Mouse (Mus musculus) gastrocnemius, adult 8-10 months (tissue): ENCODE measurements around the gene Il9r. TPM values are rescaled to one million over a fixed set of nuclear protein-coding genes. Genes with fewer than 3 reads are reported as not detected.
A peak's percentile ranks its signal among the peaks of the same experiment; 100 is the strongest.
"Not testable (repeated sequence)": the region's sequence is repeated elsewhere in the genome, so short reads cannot be mapped to it uniquely, and the experiment has no call there.

Experiments used
- DNase-seq, 2 experiments: peaks; one replicate each; pipeline ENCODE4 v3.0.0; 2022; ENCODE audit warnings: low spot score in 2 of 2
- total RNA-seq, 4 experiments: library from RNA; stranded (reverse); gene quantifications; 2 replicates each; pipeline ENCODE4 v1.2.4; 2022

Il9r gene
- total RNA-seq, 4 experiments from 2014 or later = 0.29 TPM; not detected in 3

DNA sequence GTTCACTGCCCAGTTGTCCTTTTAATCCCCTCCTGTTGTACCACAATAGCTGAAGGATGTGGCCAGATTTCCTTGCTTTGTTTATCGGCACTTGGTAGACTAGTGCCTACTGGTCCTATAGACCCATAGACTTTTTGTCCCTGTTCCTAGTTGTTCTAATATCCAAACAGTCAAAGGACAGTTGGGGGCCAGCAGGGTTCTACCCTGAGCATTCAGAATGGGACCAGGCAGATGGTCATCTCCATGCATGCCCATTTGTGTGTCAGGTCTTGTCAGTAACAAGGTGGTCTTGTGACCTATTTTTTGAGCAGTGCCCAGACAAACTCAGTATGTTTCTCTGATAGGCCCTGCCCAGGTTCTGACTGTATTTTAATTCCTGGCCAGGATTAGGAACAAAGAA, 27.0 kb upstream of the Il9r start:
- no peak for DNase-seq

DNA sequence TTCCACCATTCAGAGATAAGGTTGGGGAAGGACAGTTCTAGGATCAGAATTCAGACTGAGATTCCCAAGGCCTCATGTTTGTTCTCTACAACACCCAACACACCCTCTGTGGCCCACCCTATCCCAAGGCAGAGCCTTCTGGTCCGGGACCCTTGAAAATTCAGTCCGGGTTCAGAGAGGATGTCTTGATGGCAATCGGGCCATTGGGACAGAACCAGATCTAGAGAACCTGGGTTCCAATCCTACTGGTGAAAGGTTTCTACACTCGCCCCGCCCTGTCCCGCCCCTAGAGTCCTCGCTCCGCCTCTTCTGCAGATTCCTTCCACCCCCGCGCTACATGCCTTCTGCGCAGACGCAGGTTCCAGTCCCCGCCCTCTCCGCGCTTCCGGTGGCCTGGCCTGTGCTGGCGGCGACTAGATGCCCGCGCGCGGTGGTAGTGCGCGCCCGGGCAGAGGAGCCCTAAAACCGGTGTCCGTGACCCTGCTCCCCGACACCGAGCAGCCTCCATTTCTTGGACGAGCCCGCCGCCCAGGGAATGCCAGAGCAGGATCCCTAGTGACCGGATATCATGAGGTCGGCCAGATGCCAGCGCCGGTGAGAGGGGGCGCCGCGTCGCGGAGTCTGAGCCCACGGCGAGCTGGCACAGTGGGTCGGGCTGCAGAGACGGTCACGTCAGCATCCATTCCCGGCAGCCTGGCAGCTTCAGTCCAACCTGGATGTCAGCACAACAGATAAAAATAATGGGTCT, 26.2 kb upstream of the Il9r start, which contains the start of gene Mpg:
Gene Mpg, plus strand, starts transcription at position 382 of the 748 bp plus-strand sequence.
- peak; percentile 69 to 86 for DNase-seq

DNA sequence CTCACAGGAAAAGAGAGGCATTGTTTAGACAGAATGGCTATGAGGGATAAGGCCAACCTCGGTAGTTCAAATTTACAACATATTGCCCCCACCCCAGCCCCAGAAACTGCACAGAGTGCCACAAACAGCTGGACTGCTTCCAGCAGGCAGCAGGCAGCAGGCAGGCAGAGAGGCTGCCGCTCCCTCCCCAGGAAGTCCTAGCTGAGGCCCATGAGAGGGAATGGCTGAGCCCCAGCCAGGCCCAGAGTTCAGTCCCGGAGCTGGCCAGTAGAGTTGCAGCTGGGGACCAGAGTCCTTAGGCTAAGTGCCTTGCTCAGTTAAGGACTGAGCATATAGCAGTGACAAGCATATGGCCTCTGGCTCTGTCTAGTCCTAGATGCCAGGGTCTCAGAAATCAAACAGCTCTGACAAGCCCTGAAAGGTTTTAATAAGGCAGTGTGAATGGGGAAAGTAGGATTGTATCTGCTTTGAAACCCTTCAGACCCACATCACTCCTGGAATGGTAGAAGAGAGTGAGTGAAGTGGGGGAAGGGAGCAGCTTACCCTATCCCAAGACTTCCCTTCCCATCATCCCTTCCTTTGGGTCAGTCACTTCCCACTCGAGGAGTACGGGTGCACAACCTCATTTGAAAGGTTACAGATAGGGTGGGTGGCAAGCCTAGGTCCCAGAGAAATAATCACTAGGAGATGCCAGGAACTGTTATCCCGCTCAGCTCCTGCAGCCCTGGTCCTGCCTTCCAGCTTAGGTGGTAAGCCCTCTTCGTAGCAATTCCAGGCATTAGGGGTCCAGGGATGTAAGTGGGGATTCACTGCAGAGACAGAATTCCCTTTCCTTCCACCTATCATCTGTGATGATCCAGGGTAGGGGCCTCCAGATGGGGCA, 25.4 kb upstream of the Il9r start:
- peak in 1 of 2 experiments; percentile 41 for DNase-seq

DNA sequence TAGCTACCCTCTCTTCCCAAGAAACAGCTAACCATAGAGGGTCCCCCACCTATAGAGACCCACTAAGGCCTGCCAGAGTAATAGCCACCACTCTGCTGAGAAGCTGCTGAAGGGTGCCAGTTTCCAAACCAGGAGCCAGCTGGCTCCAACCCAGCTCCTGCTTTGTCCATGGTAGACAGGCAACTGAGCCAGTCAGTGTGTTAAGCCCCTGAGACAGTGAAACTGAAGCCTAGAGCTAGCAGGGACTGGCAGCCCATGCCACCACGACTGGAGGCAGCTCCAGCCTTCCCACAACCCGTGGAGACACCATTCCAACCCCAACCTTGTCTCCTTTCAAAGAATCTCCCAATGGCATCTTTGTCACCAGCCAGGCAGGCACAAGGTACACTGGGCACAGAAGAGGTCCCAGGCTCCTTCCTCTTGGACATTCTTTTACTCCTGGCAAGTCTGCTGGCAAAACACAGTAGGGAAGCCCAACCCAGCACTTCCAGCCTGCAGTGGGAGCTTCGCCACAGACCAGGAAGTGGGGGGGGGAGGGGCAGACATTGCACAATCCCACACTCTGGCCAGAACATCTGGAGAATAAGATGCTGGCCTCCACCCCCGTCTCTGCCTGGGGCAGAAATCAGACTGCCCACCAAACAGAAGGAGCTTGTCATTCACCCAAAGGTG, 24.5 kb upstream of the Il9r start:
- DNase-seq = peak; percentile 82 to 85

DNA sequence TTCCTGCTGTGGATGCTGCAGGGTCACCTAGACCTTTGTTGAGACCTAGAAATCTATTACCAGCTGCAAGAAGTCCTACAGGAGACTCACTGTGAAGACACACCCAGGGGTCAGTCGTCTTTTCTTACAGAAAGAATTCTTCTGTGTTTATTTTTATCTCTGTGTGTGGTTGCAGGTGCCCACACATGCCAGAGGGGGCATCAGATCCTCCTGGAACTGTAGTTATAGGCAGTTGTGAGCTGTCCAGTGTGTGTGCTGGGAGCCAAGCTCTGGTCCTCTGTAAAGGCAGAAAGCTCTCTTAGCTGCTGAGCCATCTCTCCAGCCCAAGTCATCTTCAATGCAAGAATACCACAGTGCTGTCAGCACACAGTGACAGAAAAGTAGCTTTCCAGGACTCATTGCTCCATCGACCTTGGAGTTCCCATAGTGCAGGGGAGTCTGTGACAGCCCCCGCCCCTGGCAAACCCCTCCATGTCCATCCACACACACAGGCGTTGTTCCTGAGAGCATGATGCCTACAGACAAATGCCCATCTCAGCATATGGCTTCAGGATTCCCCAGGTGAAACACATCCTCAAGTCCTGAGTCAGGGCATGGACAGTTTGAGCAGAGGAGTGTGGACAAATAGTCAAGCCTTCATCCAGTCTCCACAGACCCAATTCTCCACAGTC, 23.4 kb upstream of the Il9r start:
- no peak for DNase-seq

DNA sequence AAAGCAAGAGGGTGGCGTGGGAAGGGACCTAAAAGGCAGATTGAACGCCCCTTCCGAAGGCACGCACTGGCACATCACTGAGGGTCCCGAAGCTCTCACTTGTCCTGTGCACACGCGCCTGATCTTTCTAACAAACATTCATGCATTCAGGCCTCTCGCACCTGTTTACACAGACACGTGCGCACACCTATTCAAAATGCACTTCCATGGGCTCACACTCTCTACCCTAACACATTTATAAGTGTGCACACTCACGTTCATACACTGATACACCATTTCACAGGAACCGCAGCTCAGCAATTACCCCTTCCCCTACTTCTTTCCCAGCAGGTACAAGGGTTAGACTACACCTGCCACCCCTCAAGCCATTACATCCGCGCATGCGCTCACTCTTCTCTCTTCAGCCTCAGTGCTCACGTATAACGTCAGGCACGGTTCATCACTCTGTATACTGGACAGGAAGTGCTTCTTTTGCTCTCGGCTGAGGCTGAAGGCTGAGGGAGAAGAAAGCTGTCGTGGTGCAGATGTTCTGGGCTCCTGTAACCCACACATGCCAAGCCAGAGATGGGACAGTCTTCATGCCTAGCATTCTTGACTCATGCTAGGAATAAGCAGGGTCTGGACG, 22.6 kb upstream of the Il9r start:
- no peak for DNase-seq

DNA sequence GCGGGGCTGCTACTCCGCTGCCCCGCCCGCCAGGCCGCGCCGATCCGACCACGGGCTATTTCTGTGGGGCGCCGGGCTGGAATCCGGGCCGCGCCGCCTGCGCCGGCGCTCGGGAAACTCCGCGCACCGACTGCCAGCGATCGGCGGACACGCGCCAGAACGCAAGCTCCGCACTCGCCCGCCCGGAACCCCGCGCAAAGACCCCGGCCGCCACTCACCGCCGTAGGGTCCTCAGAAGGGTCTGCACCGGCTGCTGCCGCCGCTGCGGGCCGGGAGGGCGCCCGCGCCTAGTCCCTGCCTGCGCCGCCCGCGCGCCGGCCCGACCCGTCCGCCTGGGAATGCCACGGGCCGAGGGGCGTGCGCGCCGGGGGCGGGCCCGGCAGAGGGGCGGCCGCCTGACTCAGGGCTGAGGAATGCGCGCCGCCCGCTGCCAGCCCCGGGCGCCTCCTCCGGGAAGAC, 21.9 kb upstream of the Il9r start, which contains the start of gene Rhbdf1:
Gene Rhbdf1, minus strand, starts transcription at position 350 of the 459 bp plus-strand sequence.
- peak; percentile 51 to 54 for DNase-seq

DNA sequence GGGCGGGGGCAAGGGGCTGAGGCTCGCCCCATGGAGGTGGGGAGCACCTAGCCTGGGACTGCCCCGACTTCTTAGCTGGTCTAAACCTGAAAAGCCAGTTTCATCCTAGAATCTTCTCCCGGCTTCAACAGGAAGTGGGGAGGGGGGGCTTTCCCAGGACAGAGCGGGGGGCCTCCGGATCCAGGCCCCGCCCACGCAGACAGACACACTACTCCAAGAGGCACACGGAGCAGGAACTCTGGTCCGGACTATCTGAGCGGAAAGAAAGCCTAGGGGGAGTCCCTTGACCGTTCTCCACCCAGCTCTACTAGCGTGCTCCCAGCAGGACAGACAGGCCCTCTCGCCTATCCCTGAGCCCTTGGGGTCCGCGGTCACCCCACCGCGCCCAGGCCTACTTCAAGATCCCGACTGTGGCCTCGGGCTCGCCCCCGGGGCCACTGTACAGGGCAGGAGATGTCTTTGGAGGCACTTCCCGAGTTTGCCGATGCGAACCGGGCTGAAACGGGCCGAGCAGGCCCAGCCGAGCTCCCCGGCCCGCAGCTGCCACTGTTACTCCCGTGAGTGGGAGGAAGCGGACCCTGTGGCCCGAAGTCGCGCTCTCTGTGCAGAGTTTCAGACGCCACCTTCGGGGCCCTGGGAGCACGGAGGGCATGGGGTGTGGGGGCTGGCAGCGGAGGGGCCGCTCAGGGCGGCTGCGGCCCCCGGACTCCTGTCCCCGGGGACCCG, 21.3 kb upstream of the Il9r start:
- peak; percentile 45 to 59 for DNase-seq

DNA sequence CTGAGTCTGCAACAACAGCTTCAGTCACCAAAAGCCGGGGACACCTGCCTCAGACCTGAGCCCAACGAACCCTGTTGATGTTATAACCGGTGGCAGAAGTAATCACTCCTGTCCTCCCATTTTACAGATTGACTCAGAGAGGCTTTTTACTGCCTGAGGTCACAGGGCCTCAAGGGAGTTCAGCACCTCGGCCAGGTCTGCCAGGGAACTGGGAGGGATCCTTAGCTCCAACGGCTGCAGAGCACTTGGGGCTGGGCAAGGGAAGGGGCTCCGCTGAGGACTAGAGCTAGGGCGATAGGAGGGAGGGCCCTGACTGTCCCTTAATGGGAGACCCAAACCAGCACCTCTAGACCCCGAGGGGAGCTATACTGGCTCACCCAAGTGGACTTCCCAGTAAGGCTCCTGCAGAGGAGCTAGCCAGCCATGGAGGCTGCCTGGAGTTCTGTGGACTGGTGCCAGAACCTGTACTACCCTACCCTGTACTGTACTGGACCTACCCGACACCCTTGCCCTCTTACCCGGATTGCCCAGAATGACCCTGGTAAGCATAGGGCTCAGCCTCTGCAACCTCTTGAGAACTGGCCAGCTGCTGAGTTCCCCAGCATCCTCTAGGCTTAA, 20.6 kb upstream of the Il9r start:
- DNase-seq = no peak

DNA sequence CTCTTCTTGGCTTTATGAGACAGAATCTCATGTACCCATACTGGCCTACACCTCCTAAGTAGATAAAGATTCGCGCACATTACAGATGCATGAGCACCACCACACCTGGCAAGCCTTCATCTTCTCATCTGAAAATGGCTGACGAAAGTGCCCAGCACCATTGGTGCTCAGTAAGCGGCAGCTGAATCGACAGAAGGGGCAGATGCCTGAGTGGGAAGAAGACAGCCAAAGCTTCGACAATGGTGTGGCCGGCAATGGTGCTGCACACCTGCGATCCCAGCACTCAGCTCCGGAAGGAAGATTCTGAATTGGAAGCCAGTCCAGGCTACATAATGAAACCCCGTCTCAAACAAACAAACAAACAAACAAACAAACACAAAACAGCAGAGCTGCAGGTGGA, 19.2 kb upstream of the Il9r start:
- no peak for DNase-seq

DNA sequence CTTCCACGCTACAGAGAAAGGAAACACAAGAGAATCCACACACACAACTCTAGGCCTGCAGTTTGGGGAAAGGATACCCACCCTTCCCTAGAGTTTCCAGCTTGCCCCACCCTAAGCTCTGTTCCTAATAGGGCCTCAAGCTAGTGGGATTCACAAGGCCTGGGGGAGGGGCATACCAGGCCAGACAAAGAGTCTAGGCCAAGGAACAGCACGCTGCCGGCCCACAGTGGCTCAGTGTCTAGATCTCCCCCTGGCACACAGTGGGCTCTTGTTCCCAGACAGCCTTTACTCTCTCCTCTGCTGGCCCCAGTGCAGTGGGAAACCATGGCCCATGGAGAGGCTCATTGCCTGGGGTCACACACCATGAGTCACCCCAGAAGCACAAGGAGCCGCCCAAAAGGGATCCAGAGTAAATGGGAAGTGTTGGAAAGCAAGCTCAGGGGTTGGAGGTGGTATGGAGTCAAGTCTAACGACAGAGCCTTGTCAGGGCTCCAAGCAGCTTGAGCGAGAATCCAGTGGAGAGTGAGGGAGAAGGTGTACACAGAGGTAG, 18.5 kb upstream of the Il9r start:
- DNase-seq = no peak

DNA sequence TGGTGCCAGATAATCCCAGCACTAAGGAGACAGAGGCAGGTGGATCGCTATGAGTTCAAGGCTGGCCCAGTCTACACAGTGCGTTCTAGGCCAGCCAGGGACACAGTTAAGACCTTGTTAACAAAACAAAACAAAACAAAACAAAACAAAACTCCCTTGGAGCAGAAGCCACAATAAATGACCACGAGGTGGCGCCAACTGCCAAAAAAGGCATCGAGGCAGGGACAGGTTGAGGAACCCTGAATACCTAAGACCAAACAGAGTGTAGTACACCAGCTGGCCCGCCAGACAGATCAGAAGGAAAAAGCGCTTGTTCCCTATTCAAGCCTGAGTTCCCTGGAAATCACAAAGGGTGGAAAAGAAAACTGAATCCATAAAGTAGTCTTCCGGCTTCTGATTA, 16.8 kb upstream of the Il9r start:
- peak in 1 of 2 experiments; percentile 50 for DNase-seq

DNA sequence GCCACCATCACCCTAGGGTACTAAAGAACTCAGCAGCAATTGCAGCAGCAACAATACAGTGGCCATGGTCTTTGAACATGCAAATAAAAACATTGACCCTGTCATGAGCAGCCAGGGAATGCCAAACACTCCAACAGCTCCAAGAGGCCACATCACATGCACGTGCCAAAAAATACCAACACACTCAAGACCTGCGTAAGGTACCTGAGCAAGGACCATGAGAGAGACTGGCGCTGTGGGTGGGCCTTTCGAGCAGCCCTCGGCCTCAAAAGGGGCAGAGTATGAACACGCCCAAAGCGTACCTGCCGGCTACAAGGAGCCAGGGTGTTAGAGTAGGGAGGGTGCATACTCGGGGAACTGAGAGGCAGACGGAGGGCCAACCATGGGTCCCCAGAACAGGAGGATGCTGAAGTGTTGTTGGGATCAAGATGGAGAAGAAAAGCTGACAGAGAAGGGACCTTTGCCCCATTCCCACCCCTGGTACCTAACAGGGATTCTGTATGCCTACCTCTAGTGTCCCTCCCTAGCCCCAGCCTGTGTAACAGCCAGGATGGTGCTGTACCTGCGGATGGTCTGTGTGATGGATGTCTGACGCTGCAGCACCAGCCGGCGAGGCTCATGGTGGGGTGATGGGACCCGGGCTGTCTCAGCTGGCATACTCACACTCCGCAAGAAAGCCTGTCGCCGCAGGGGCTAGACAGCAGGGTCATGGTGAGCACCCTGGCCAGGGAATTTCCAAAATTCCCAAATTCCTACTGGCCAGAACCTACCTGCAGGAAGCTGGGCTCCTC, 15.5 kb upstream of the Il9r start:
- no peak for DNase-seq

DNA sequence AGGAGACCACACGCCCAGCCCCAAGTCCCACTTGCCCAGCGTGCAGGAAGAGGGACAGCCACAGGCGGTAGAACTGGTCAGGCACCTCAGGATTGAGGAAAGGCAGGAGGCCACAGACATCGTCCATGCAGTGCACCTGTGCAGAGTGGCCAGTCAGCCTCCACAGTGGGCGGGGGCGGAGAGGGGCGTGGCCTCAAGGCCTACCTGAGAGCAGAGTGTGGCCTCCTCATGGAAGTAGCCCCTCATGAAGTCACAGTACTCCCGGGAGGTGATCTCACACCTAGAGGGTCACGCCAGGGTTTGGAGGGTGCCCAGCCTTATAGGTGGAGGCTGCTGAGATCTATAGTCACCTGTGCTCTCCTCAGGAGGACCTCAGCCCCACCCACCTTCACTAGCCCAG, 10.5 kb upstream of the Il9r start:
- no peak for DNase-seq

DNA sequence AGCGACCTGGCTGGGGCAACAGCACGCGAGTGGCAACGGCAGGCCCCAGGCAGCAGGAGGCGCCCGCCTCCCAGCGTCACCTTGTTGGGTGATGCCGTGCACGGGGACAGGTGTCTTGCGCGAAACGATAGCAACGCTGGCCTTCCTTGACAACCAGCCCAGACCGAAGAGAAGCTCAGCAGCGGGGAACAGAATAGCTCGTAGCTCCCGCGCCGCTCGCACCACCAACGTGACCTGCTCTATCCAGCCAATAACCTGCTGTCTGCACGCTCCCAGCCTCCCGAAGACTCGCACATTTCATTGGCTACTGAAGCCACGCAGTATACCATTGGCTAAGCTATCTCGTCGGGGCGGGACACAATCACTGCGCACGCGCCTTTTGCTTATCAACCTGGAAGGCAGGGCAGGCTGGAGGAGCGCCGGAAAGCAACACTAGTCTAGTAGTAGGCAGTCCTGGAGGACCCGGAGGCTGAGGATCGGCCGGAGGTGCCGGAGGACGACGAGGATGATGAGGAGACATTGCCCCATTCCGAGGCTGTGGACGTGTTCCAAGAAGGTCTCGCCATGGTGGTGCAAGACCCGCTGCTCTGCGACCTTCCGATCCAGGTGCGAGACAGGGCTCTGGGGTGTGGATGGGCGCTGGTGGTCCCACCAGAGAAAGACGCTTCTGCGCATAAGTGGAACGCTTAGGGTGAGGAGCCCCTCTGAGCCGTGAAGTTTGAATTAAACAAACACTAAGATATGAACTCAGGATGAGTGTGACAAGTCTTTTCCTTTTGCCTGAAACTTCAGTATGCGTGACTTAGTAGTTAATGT, 5.2 kb upstream of the Il9r start, which contains the start of gene Snrnp25:
Gene Snrnp25, plus strand, starts transcription at position 358 of the 816 bp plus-strand sequence.
- peak; percentile 92 to 96 for DNase-seq

DNA sequence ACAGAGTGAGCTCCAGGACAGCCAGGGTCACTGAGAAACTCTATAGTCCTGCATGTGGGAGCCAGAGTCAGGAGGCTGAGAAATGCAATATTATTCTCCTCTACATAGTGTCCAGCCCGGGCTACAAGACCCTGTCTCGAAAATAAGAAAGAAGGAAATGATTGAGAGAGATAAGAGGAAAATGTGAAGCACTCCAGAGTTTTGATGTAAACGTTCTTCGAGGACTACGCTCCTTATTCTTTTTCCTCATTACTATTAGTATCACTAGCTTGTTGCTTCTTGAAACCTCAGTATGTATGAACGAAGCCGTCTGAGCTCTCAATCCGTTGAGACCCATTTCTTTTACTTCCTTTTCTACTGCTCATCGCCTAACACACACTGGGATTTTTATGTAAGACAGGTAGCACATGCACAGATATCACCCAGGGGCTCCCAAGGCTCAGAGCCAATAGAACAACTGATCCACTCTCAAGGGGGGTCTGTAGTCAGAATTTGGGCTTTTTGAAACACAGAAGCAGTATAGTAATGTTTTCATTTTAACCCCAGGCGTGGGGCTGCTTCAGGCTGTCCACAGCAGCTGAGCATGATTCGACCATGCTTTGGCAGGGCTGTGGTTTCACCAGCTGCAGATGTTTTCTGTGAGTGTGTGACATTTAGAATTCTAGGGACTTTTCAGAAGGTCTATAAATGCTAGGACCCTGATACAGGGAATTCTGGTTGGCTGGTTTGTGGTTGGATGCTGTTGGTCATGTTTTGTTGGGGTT, 2.0 kb upstream of the Il9r start:
- no peak for DNase-seq

DNA sequence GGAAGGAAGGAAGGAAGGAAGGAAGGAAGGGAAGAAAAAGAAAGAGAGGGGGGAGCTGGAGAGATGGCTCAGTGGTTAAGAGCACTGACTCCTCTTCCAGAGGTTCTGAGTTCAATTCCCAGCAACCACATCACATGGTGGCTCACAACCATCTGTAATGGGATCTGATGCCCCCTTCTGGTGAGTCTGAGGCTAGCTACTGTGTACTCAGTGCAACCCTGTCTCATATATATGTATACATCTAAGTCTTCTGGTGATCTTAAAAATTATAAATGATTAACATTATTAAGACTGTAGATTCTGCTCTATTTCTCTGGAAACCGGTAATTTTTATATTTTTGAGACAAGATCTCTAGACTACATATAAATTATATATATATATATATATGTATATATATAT, 913 bp upstream of the Il9r start:
- not testable (repeated sequence) for DNase-seq
